Mouse (Mus musculus): Measurements from ENCODE around the gene March9. TPM values are rescaled to one million over a fixed set of nuclear protein-coding genes. Genes with fewer than 3 reads are reported as not detected.
A peak's percentile ranks its signal among the peaks of the same experiment; 100 is the strongest.
"Not testable (repeated sequence)": the region's sequence is repeated elsewhere in the genome, so short reads cannot be mapped to it uniquely, and the experiment has no call there.

The March9 gene
- polyA plus RNA-seq, 1 experiment from 2014 or later, result 1.6 TPM

DNA sequence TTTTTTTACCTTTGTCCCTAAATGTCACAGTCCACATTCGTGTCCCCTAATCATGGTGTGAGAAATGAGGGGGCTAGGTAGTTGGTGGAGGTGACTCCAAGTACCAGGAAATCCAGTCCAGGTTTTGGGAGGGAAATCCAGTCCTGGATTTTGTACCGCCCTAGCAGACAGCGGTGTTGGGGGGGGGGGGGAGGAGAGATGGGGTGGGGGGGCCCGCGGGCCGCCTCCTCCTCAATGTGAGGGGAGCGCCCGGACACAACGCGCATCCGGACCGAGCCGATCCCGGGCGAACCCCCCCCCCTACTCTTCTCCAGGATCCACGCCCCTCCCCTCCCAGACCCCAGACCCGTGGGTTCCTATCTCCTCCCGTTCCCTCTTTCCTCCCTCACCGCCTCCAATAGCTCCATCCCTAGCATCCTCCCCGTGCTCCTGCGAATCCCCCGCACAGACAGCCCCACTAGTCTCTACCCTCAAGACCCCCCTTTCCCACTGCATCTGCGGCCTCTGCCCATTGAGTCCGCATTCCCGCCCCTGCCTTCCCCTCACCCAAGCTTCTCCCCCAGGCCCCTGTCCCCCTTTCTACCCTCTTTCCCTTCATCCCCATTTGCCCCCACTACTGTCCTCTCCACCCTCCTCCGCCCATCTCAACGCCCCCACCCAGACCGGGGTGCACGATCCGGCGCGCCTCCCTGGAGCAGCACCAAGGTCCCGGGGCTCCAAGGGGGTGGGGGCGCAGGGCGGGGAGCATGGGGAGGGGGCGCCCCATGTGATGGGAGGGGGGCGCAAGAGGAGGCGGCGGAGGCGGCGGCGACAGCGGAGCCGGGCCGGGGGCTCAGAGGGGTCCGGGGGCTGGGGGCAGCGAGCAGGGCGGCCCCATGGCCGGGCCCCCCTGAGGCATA is 18.9 kb upstream of the March9 start:
- peak overlapping the region; percentile 63 for H3K4me3 ChIP-seq
- H3K9ac ChIP-seq, result peak overlapping the region; percentile 74
- peaks cover 89% of the 10 kb centered on the region for H3K27me3 ChIP-seq
- H3K27ac ChIP-seq, result no peak overlapping the region
- H3K9me3 ChIP-seq, result no peaks in the 10 kb centered on the region
- peaks cover 38% of the 10 kb centered on the region for H3K4me1 ChIP-seq
- no peaks in the 10 kb centered on the region for H3K36me3 ChIP-seq
- peak; percentile 45; the same call in 1 of the 2 replicates for ATAC-seq (ENCODE audit: insufficient number of reproducible peaks, insufficient read depth, low FRiP score, low TSS enrichment, low read depth)
- H3K4me2 ChIP-seq, result peak overlapping the region; percentile 99
- WGBS, result under 1% methylated on average over 42 of the region's 49 CpGs

DNA sequence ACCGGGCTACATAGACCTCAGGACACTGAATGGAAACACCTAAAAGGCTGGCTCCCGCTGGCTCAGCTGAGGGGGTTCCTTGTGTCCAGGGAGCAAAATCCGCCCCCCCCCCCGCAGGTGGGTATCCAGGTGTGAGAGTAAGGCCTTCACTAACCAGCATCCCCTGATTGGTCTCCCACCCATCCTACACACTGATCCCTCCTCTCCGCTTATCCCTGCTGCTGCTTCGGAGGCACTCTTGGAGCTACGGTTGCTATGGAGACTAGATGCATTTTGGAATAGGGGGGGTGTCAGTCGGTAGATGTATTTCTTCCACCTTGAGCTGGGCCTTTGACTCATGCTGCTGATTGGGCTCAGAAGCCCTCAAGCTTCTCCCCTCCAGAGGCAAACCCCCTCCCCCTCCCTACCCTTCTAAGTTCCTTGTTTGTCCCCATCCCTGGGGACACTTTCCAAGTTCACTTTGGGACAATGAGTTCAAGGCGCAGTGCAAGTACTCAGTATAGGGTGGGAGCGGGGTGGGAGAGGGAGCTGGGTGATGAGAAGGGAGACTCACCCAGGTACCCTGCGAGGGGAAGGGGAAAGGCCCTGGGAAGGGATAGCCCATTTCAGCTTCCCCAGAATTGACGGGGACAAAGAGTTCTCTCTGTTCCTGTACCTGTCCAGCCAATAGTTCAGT is 18.2 kb upstream of the March9 start:
- Histone ChIP-seq H3K4me2 (peak overlapping the region; percentile 99), H3K27ac (no peak overlapping the region), H3K9ac (no peak overlapping the region), H3K4me1 (peaks cover 38% of the 10 kb centered on the region), H3K9me3 (no peaks in the 10 kb centered on the region), H3K4me3 (peak overlapping the region; percentile 63), H3K27me3 (peaks cover 82% of the 10 kb centered on the region), H3K36me3 (no peaks in the 10 kb centered on the region)
- 4% methylated on average over 12 of the region's 12 CpGs for WGBS
- ATAC-seq (ENCODE audit: insufficient number of reproducible peaks, insufficient read depth, low FRiP score, low TSS enrichment, low read depth), result no peak

DNA sequence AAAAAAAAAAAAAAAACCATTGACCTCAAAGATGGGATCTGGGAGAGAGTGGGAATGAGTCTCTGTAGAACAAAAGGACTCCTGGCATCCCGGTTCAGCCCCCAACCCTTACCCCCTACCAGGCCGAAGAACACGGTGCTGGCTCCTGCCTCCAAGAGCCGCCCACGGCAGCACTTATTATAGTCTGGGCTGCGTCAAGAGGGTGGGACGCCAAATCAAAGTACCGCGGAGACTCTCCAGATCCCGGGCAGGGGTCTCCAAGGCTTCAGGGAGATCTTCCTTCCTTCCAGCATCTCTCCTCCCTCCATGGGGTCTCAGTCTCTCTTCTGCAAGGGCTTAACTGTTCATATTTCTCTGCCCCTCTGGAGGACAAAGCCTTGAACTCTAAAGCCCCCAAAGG is 17.5 kb upstream of the March9 start:
- Histone ChIP-seq H3K9ac (no peak overlapping the region), H3K9me3 (no peaks in the 10 kb centered on the region), H3K4me1 (peaks cover 38% of the 10 kb centered on the region), H3K27ac (no peak overlapping the region), H3K4me3 (no peak overlapping the region), H3K27me3 (peaks cover 75% of the 10 kb centered on the region), H3K36me3 (no peaks in the 10 kb centered on the region), H3K4me2 (peak overlapping the region; percentile 99; the same call in 1 of the 2 replicates)
- WGBS, result 2% methylated on average over 10 of the region's 10 CpGs
- ATAC-seq (ENCODE audit: insufficient number of reproducible peaks, insufficient read depth, low FRiP score, low TSS enrichment, low read depth), result no peak

DNA sequence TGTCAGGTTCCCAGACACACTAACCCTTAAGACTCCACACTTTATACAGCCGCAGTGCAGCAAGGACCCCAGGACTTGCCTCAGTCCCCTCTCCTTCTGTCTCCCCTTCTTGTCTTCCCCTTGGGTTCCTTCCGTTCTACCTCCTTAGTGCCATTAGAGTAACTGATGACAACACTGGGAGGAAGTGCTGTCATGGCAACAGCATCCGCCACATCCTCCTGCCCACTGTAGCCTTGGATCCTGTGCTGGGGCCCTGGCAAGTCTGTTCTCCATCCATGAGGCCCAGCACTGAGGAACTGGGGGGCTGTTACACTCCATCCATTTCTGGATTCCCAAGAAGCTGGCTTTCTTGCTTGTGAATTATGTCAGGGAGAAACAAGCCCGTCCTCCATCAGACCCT is 16.1 kb upstream of the March9 start:
- H3K4me2 ChIP-seq, result no peak overlapping the region
- H3K27me3 ChIP-seq, result peaks cover 61% of the 10 kb centered on the region
- no peak overlapping the region for H3K4me3 ChIP-seq
- no peaks in the 10 kb centered on the region for H3K9me3 ChIP-seq
- H3K36me3 ChIP-seq, result no peaks in the 10 kb centered on the region
- peaks cover 31% of the 10 kb centered on the region for H3K4me1 ChIP-seq
- WGBS, result 46% methylated on average over 4 of the region's 4 CpGs
- no peak overlapping the region for H3K27ac ChIP-seq
- no peak for ATAC-seq (ENCODE audit: insufficient number of reproducible peaks, insufficient read depth, low FRiP score, low TSS enrichment, low read depth)
- H3K9ac ChIP-seq, result no peak overlapping the region

DNA sequence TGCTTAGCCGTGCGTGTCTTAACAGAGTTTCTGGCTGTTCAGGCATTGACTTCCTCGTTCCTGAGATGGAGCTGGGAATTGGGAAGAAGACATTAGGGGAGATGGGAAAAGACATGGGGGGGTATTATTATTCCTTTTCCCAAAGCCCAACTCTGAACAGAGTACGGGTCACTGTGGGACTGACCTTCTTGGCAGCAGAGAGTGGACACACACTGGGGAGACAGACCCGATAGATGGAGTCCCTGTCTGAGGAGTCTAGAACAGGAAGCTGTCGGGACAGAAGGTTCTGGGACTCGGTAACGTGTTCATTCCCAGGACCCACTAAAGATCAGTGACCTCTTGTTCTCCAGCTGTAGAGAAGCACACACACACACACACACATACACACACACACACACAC is 15.7 kb upstream of the March9 start:
- Histone ChIP-seq H3K27ac (no peak overlapping the region), H3K27me3 (peaks cover 57% of the 10 kb centered on the region), H3K4me3 (no peak overlapping the region), H3K4me1 (peaks cover 31% of the 10 kb centered on the region), H3K4me2 (no peak overlapping the region), H3K9me3 (no peaks in the 10 kb centered on the region), H3K9ac (no peak overlapping the region), H3K36me3 (no peaks in the 10 kb centered on the region)
- ATAC-seq (ENCODE audit: insufficient number of reproducible peaks, insufficient read depth, low FRiP score, low TSS enrichment, low read depth), result no peak
- 72% methylated on average over 8 of the region's 8 CpGs for WGBS

DNA sequence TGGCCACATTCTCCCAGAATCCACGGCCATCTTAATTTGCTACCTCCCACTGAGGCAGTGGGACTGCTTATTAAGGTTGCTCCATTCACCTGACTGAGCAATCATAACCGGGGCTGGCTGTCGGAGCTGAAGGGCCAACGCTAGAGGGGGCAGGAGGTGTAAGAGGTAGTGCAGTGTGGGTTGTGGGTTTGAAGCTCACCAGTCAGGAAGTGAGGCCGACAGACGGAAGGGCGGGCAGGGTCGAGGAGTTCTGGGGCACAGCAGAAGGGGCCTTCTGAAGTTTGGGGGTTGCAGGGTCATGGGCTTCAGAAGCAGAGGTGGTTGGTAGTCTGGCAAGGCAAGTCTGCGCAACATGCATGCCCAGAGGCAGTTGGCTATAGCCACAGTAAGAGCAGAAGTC is 15.1 kb upstream of the March9 start, which contains the start of gene Agap2:
Agap2 (plus strand) TSS at position 205 of the 400 bp plus-strand sequence.
- peaks cover 51% of the 10 kb centered on the region for H3K27me3 ChIP-seq

DNA sequence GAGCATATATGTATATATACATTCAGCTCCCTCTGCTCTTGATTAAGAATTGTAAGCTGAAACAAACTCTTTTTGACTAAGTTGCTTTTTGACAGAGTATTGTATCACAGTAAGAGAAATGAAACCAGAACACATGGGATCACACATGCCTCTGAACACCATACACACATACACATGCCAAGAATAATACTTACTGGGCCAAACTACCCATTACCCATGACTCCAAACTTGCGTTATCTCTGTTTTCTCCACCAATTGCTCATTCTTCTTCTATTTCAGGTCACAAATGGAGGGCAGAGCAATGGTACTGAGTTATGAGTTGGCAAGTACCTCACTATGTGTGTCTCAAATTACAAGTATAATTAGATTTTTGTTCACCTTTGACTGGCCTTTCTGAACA is 14.0 kb upstream of the March9 start:
- ATAC-seq (ENCODE audit: insufficient number of reproducible peaks, insufficient read depth, low FRiP score, low TSS enrichment, low read depth), result no peak
- H3K27ac ChIP-seq, result no peak overlapping the region
- peaks cover 40% of the 10 kb centered on the region for H3K27me3 ChIP-seq
- no peaks in the 10 kb centered on the region for H3K36me3 ChIP-seq
- no peak overlapping the region for H3K4me3 ChIP-seq
- WGBS, result 85% methylated on average over 1 of the region's 1 CpGs
- no peaks in the 10 kb centered on the region for H3K9me3 ChIP-seq
- H3K4me1 ChIP-seq, result peaks cover 23% of the 10 kb centered on the region
- H3K4me2 ChIP-seq, result no peak overlapping the region
- H3K9ac ChIP-seq, result no peak overlapping the region

More for the DNA sequence above, 15.1 kb upstream of the March9 start, which contains the start of gene Agap2:
- WGBS, result 63% methylated on average over 9 of the region's 9 CpGs
- Histone ChIP-seq H3K9ac (no peak within 1 kb of the TSS), H3K9me3 (no peaks in the 10 kb centered on the region), H3K4me3 (no peak within 1 kb of the TSS), H3K4me1 (peaks cover 25% of the 10 kb centered on the region), H3K4me2 (no peak within 1 kb of the TSS), H3K27ac (no peak within 1 kb of the TSS), H3K36me3 (no peaks in the 10 kb centered on the region)
- no peak for ATAC-seq (ENCODE audit: insufficient number of reproducible peaks, insufficient read depth, low FRiP score, low TSS enrichment, low read depth)

DNA sequence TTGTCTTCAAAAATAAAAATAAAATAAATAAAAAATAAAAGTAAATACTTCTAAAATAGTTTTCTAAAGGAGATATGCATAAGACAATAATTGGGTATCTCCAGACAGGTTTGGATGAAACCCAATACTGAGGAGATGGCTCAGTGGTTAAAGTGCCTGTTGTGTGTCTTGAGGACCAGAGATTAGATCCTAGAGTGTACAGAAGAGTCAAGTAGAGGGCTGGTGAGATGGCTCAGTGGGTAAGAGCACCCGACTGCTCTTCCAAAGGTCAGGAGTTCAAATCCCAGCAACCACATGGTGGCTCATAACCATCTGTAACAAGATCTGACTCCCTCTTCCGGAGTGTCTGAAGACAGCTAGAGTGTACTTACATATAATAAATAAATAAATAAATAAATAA is 13.0 kb upstream of the March9 start:
- 78% methylated on average over 2 of the region's 2 CpGs for WGBS
- H3K9me3 ChIP-seq; H3K36me3 ChIP-seq; H3K27ac ChIP-seq; H3K9ac ChIP-seq; H3K4me2 ChIP-seq; H3K4me3 ChIP-seq; ATAC-seq (ENCODE audit: insufficient number of reproducible peaks, insufficient read depth, low FRiP score, low TSS enrichment, low read depth): not testable (repeated sequence)
- Histone ChIP-seq H3K27me3 (peaks cover 31% of the 10 kb centered on the region), H3K4me1 (peaks cover 27% of the 10 kb centered on the region)

DNA sequence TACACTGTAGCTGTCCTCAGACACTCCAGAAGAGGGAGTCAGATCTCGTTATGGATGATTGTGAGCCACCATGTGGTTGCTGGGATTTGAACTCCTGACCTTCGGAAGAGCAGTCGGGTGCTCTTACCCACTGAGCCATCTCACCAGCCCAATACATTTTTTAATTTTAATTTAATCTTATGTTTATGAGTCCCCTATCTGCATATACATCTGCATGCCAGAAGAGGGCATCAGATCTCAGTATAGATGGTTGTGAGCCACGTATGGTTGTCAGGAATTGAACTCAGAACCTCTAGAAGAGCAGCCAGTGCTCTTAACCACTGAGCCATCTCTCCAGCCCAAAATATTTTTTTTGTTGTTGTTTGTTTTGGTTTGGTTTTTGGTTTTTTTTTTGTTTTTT is 12.3 kb upstream of the March9 start:
- not testable (repeated sequence) for H3K4me3 ChIP-seq; H3K4me2 ChIP-seq; H3K27ac ChIP-seq; H3K9ac ChIP-seq; H3K9me3 ChIP-seq; ATAC-seq (ENCODE audit: insufficient number of reproducible peaks, insufficient read depth, low FRiP score, low TSS enrichment, low read depth)
- Histone ChIP-seq H3K27me3 (peaks cover 24% of the 10 kb centered on the region), H3K36me3 (peaks cover 15% of the 10 kb centered on the region), H3K4me1 (peaks cover 27% of the 10 kb centered on the region)
- WGBS, result 84% methylated on average over 4 of the region's 4 CpGs

DNA sequence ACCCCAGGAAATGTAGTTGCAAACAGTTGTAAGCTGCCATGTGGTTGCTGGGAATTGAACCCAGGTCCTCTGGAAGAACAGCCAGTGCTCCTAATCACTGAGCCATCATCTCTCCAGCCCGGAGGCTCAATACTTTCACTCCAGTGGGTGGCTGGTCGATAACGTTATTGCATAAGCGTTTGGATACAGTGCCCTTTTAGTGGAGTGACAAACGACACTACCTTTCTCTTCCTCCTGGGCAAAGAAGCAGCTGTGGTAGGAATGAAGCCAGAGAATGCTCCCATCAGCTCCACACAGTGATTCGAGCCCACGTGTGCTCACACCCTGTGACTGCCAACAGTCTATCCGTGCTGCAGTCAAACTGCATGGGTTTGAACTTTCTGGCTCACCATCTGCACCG is 11.2 kb upstream of the March9 start:
- peaks cover 31% of the 10 kb centered on the region for H3K4me1 ChIP-seq
- H3K9ac ChIP-seq, result peak overlapping the region; percentile 77

DNA sequence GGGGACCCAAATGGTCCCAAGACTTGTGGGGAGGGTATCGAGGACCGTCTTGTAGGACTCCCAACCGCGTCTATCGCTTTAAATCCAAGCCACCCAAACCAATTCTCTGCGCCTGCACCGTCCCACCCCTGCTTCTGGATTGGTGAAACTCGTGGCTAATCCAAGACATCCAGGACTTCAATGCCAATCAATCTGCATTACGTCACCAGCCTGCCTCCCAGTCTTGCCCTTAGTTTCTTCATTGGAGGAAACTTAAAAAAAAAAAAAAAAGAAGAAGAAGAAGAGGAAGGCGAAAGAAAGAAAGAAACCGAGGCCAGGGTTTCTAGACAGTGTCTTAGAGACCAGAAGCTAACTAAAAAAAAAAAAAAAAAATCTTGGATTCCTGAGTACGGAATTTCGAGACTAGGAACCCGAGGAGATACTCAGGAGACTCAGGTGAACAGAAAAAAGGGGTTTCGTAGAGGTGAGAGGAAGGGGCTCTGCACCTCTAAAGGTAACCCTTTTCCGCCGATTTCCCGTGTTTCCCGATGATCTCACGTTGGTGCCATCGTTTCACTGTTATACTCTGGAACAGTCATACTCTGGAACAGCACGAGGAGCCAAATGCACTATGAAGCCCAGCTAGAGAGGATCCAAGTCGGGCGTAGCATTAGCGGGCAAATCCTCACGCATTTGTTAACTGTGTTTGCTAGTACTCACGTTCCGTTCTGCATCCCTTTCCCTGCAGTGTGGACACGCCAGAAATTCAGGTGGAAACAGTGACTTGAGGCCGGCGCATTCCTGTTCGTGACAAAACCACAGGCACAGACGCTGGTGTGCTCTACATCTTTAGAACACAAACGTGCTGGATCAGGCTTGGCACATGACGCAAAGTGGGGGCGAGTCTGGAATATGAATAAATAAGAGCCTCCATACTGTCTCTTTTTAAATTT is 10.5 kb upstream of the March9 start, which contains the start of gene Tspan31:
Tspan31 (minus strand) TSS at position 75 of the 932 bp plus-strand sequence.
- Histone ChIP-seq H3K9me3 (no peaks in the 10 kb centered on the region), H3K9ac (peak within 1 kb of the TSS; percentile 77), H3K4me2 (peak within 1 kb of the TSS; percentile 85), H3K4me3 (peak within 1 kb of the TSS; percentile 54), H3K27ac (peak within 1 kb of the TSS; percentile 87), H3K36me3 (peaks cover 33% of the 10 kb centered on the region), H3K4me1 (peaks cover 31% of the 10 kb centered on the region), H3K27me3 (peaks cover 7% of the 10 kb centered on the region)
- 2% methylated on average over 36 of the region's 36 CpGs for WGBS
- ATAC-seq (ENCODE audit: insufficient number of reproducible peaks, insufficient read depth, low FRiP score, low TSS enrichment, low read depth), result peak; percentile 88

More for the DNA sequence above, 11.2 kb upstream of the March9 start:
- Histone ChIP-seq H3K27me3 (peaks cover 13% of the 10 kb centered on the region), H3K36me3 (peaks cover 25% of the 10 kb centered on the region), H3K4me2 (peak overlapping the region; percentile 85), H3K4me3 (peak overlapping the region; percentile 54), H3K9me3 (no peaks in the 10 kb centered on the region), H3K27ac (peak overlapping the region; percentile 87; the same call in 1 of the 2 replicates)
- WGBS, result 73% methylated on average over 9 of the region's 9 CpGs
- ATAC-seq (ENCODE audit: insufficient number of reproducible peaks, insufficient read depth, low FRiP score, low TSS enrichment, low read depth), result no peak
